Mouse (Mus musculus): ENCODE results near the gene Zfp316. TPM values are rescaled to one million over a fixed set of nuclear protein-coding genes. Genes with fewer than 3 reads are reported as not detected.

The Zfp316 gene
- polyA plus RNA-seq, 1 experiment from 2014 or later, result 4.2 TPM

DNA sequence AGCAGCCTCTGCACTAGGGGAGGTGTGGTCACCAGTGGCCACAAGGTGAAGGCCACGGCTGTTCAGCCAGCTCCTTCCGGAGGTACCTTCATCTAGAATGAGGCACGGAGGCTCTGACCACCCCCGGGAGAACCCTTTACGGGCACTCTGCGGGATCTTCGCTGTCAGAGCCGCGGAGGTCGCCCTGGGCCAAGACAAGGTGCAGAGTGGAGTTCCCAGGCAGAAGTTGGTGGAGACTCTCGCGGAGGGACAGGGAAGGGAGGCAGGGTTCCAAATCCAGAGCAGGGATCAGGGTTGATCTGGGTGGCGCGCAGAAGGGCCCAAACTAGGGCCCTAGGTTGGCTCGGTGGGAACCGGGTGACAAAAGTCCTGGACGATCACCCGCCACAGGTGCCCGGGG lies 23.1 kb upstream of the Zfp316 start:
- H3K36me3 ChIP-seq (ENCODE audit: control insufficient read depth, insufficient read depth, low read length), result no peaks in the 10 kb centered on the region
- 2% methylated on average over 18 of the region's 19 CpGs for WGBS
- no peak overlapping the region for H3K9ac ChIP-seq (ENCODE audit: low read length)
- no peak for DNase-seq (ENCODE audit: low spot score)
- ATAC-seq (replicated peaks; ENCODE audit: low FRiP score), result no peak
- H3K27ac ChIP-seq (ENCODE audit: low read depth, low read length), result no peak overlapping the region
- H3K4me2 ChIP-seq (ENCODE audit: low read depth, low read length, severe bottlenecking), result peak overlapping the region; percentile 43
- H3K4me3 ChIP-seq (ENCODE audit: low read depth, low read length), result peak overlapping the region; percentile 22; the same call in 1 of the 2 replicates
- peaks cover 51% of the 10 kb centered on the region for H3K27me3 ChIP-seq (ENCODE audit: control insufficient read depth, insufficient read depth, low read length)
- peaks cover 3% of the 10 kb centered on the region; the same call in 1 of the 2 replicates for H3K9me3 ChIP-seq (ENCODE audit: control insufficient read depth, low read length)
- H3K4me1 ChIP-seq (replicated peaks; ENCODE audit: control insufficient read depth, insufficient read depth, low read length), result 0 out of 2 replicates have a peak, but pooled peaks cover 3% of the 10 kb centered on the region

- Histone ChIP-seq H3K4me3 (ENCODE audit: low read depth, low read length) (no peak overlapping the region), H3K27ac (ENCODE audit: low read depth, low read length) (no peak overlapping the region), H3K27me3 (ENCODE audit: control insufficient read depth, insufficient read depth, low read length) (peaks cover 61% of the 10 kb centered on the region), H3K4me2 (ENCODE audit: low read depth, low read length, severe bottlenecking) (no peak overlapping the region), H3K4me1 (replicated peaks; ENCODE audit: control insufficient read depth, insufficient read depth, low read length) (peaks cover 6% of the 10 kb centered on the region; the same call in 1 of the 2 replicates), H3K36me3 (ENCODE audit: control insufficient read depth, insufficient read depth, low read length) (no peaks in the 10 kb centered on the region), H3K9me3 (ENCODE audit: control insufficient read depth, low read length) (no peaks in the 10 kb centered on the region), H3K9ac (ENCODE audit: low read length) (no peak overlapping the region)
- DNase-seq (ENCODE audit: low spot score), result no peak
- WGBS, result 67% methylated on average over 9 of the region's 9 CpGs
- no peak for ATAC-seq (replicated peaks; ENCODE audit: low FRiP score)
Observed at GRCm38 (mm10) chr5:143289299-143289698, 19.5 kb upstream of the Zfp316 start.

- no peaks in the 10 kb centered on the region for H3K36me3 ChIP-seq (ENCODE audit: control insufficient read depth, insufficient read depth, low read length)
- H3K9me3 ChIP-seq (ENCODE audit: control insufficient read depth, low read length), result no peaks in the 10 kb centered on the region
- H3K4me3 ChIP-seq (ENCODE audit: low read depth, low read length), result peak overlapping the region; percentile 23
- H3K9ac ChIP-seq (ENCODE audit: low read length), result peak overlapping the region; percentile 33
- peak overlapping the region; percentile 52 for H3K4me2 ChIP-seq (ENCODE audit: low read depth, low read length, severe bottlenecking)
- DNase-seq (ENCODE audit: low spot score), result no peak
- H3K27ac ChIP-seq (ENCODE audit: low read depth, low read length), result no peak overlapping the region
- 12% methylated on average over 9 of the region's 9 CpGs for WGBS
- H3K27me3 ChIP-seq (ENCODE audit: control insufficient read depth, insufficient read depth, low read length), result peaks cover 53% of the 10 kb centered on the region
- H3K4me1 ChIP-seq (replicated peaks; ENCODE audit: control insufficient read depth, insufficient read depth, low read length), result peaks cover 5% of the 10 kb centered on the region; the same call in 1 of the 2 replicates
- ATAC-seq (replicated peaks; ENCODE audit: low FRiP score), result no peak
Observed at GRCm38 (mm10) chr5:143288378-143288911, 18.6 kb upstream of the Zfp316 start.

DNA sequence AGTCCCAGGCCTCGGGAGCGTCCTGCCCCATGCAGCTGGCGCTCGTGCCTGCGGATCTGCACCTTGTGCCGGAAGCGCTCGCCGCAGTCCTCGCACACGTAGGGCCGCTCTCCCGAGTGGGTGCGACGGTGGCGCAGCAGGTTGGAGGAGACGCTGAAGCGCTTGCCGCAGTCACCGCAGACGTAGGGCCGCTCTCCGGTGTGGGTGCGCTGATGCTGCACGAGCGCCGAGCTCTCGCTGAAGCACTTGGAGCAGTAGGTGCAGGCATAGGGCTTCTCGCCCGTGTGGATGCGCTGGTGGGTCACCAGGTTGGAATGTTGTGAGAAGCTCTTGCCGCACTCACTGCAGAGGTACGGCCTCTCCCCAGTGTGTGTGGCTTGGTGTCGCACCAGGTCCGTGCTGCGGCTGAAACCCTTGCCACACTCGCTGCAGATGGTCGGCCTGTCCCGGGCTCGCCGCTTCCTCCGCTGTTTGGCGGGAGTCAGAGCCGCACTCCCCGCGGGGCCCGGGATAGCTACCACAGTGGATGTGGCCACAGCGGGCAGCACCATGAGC lies 18.0 kb upstream of the Zfp316 start:
- H3K4me3 ChIP-seq (ENCODE audit: low read depth, low read length), result peak overlapping the region; percentile 23
- peak overlapping the region; percentile 33 for H3K9ac ChIP-seq (ENCODE audit: low read length)
- WGBS, result 1% methylated on average over 48 of the region's 48 CpGs
- H3K27me3 ChIP-seq (ENCODE audit: control insufficient read depth, insufficient read depth, low read length), result peaks cover 47% of the 10 kb centered on the region
- H3K4me1 ChIP-seq (replicated peaks; ENCODE audit: control insufficient read depth, insufficient read depth, low read length), result peaks cover 3% of the 10 kb centered on the region; the same call in 1 of the 2 replicates
- ATAC-seq (replicated peaks; ENCODE audit: low FRiP score) (no peak), DNase-seq (ENCODE audit: low spot score) (peak; percentile 61)
- no peaks in the 10 kb centered on the region for H3K9me3 ChIP-seq (ENCODE audit: control insufficient read depth, low read length)
- no peaks in the 10 kb centered on the region for H3K36me3 ChIP-seq (ENCODE audit: control insufficient read depth, insufficient read depth, low read length)
- H3K27ac ChIP-seq (ENCODE audit: low read depth, low read length), result no peak overlapping the region
- peak overlapping the region; percentile 52 for H3K4me2 ChIP-seq (ENCODE audit: low read depth, low read length, severe bottlenecking)

- H3K9me3 ChIP-seq (ENCODE audit: control insufficient read depth, low read length), result no peaks in the 10 kb centered on the region
- H3K27ac ChIP-seq (ENCODE audit: low read depth, low read length), result no peak overlapping the region
- no peak overlapping the region for H3K9ac ChIP-seq (ENCODE audit: low read length)
- no peak for ATAC-seq (replicated peaks; ENCODE audit: low FRiP score)
- no peaks in the 10 kb centered on the region for H3K36me3 ChIP-seq (ENCODE audit: control insufficient read depth, insufficient read depth, low read length)
- no peak for DNase-seq (ENCODE audit: low spot score)
- 53% methylated on average over 6 of the region's 6 CpGs for WGBS
- H3K4me2 ChIP-seq (ENCODE audit: low read depth, low read length, severe bottlenecking), result no peak overlapping the region
- no peak overlapping the region for H3K4me3 ChIP-seq (ENCODE audit: low read depth, low read length)
- peaks cover 32% of the 10 kb centered on the region for H3K27me3 ChIP-seq (ENCODE audit: control insufficient read depth, insufficient read depth, low read length)
- H3K4me1 ChIP-seq (replicated peaks; ENCODE audit: control insufficient read depth, insufficient read depth, low read length), result peaks cover 3% of the 10 kb centered on the region; the same call in 1 of the 2 replicates
Observed at GRCm38 (mm10) chr5:143284762-143285161, 14.9 kb upstream of the Zfp316 start.

DNA sequence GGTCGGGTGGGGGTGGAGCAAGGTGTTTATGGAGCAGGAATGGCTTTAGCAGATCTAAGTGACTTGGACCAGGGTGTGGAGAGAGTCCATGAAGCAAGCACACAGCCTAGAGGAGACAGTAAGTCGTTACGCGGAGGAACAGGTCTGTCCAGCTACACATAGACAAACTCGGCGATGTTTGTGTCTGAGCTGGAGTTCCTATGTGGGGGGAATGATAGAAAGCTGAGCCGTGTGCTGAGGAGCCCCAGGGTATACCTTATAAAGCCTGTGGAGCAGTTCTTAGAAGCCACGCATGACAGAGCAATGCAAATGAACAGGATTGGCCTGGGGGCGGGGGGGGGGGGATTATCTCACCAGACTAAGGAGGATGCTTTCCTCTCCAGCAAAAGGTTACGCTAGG lies 9.4 kb upstream of the Zfp316 start:
- Histone ChIP-seq H3K36me3 (ENCODE audit: control insufficient read depth, insufficient read depth, low read length) (no peaks in the 10 kb centered on the region), H3K4me1 (replicated peaks; ENCODE audit: control insufficient read depth, insufficient read depth, low read length) (0 out of 2 replicates have a peak, but pooled peaks cover 2% of the 10 kb centered on the region), H3K4me2 (ENCODE audit: low read depth, low read length, severe bottlenecking) (no peak overlapping the region), H3K9me3 (ENCODE audit: control insufficient read depth, low read length) (no peaks in the 10 kb centered on the region), H3K9ac (ENCODE audit: low read length) (no peak overlapping the region), H3K27me3 (ENCODE audit: control insufficient read depth, insufficient read depth, low read length) (no peaks in the 10 kb centered on the region), H3K27ac (ENCODE audit: low read depth, low read length) (no peak overlapping the region), H3K4me3 (ENCODE audit: low read depth, low read length) (no peak overlapping the region)
- ATAC-seq (replicated peaks; ENCODE audit: low FRiP score), result no peak
- DNase-seq (ENCODE audit: low spot score), result no peak
- WGBS, result 43% methylated on average over 10 of the region's 10 CpGs

GRCm38 (mm10) chr5:143275761-143276160 lies 5.9 kb upstream of the Zfp316 start:
- no peak for DNase-seq (ENCODE audit: low spot score)
- H3K27ac ChIP-seq (ENCODE audit: low read depth, low read length), result no peak overlapping the region
- H3K36me3 ChIP-seq (ENCODE audit: control insufficient read depth, insufficient read depth, low read length), result no peaks in the 10 kb centered on the region
- no peaks in the 10 kb centered on the region for H3K27me3 ChIP-seq (ENCODE audit: control insufficient read depth, insufficient read depth, low read length)
- no peak overlapping the region for H3K4me3 ChIP-seq (ENCODE audit: low read depth, low read length)
- no peak for ATAC-seq (replicated peaks; ENCODE audit: low FRiP score)
- no peak overlapping the region for H3K4me2 ChIP-seq (ENCODE audit: low read depth, low read length, severe bottlenecking)
- H3K9me3 ChIP-seq (ENCODE audit: control insufficient read depth, low read length), result no peaks in the 10 kb centered on the region
- WGBS, result 59% methylated on average over 5 of the region's 5 CpGs
- H3K9ac ChIP-seq (ENCODE audit: low read length), result no peak overlapping the region
- H3K4me1 ChIP-seq (replicated peaks; ENCODE audit: control insufficient read depth, insufficient read depth, low read length), result peaks cover 2% of the 10 kb centered on the region; the same call in 1 of the 2 replicates

DNA sequence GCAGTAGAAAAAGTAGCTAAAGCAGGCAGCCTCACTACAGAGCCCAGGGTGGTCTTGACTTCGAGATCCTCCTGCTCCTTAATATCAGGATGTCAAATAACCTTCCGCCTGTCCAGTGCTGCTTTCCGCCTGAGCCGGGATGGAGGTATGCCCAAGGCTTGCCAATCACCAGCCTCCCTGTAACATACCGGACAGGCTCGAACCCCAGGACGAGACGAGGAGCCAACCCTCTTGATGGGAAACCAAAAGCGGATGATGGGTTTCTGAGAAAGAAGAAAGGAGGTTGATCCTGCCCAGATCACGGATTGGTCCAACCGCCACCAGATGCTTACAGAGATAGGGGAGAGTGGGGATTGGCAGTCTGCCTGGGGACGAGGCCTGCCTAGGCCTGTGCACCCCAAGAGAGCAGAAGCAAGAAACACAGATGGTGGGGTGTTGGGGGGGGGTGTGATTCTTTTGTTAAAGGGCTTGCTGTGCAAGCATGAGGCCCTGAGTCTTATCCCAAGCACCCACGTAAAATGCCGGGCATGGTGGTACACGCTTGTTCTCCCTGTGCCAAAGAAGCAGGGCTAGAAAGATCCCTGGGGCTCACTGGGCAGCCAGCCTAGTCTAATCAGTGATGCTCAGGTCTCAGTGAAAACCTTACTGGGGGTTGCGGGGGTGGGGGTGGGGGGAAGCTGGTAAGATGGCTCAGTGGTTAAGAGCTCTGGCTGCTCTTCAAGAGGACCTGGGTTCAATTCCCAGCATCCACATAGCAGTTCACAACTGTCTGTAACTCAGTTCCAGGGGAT lies 2.9 kb upstream of the Zfp316 start:
- Histone ChIP-seq H3K36me3 (ENCODE audit: control insufficient read depth, insufficient read depth, low read length) (no peaks in the 10 kb centered on the region), H3K4me2 (ENCODE audit: low read depth, low read length, severe bottlenecking) (no peak overlapping the region), H3K9ac (ENCODE audit: low read length) (no peak overlapping the region), H3K27me3 (ENCODE audit: control insufficient read depth, insufficient read depth, low read length) (no peaks in the 10 kb centered on the region), H3K4me3 (ENCODE audit: low read depth, low read length) (no peak overlapping the region), H3K9me3 (ENCODE audit: control insufficient read depth, low read length) (no peaks in the 10 kb centered on the region), H3K27ac (ENCODE audit: low read depth, low read length) (no peak overlapping the region), H3K4me1 (replicated peaks; ENCODE audit: control insufficient read depth, insufficient read depth, low read length) (peaks cover 11% of the 10 kb centered on the region)
- ATAC-seq (replicated peaks; ENCODE audit: low FRiP score) (no peak), DNase-seq (ENCODE audit: low spot score) (no peak)
- 88% methylated on average over 16 of the region's 16 CpGs for WGBS

All from forebrain, embryonic 11.5 days (tissue).